Mouse (Mus musculus): ENCODE measurements around the gene Tmem132c. TPM values are rescaled to one million over a fixed set of nuclear protein-coding genes. Genes with fewer than 3 reads are reported as not detected.
A peak's percentile ranks its signal among the peaks of the same experiment; 100 is the strongest.

Tmem132c gene
- total and polyA plus RNA-seq, 3 experiments: 0.14 to 0.43 TPM; not detected in 1

DNA sequence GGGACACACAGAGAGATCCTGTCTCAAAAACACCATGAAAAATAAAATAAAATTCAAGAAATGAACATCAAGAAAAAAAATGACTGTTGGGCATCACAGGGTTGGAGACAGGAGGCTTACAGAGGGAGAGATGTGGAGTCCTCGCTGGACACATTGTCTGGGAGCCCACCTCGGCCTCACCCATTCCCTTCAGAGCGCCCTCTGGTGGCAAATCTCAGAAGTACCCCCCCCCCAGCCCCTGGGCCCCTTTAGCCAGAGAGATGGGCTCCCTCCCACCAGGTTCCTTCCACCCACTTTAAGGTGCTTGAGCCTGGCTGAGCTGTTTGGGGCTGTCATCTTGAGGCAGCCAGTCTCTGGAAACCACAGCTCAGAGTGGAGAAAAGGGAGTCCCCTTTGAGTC is 99.5 kb downstream of the Tmem132c start:
- DNase-seq: no peak
- no peak overlapping the region for H3K4me3 ChIP-seq
- intact Hi-C loops (cut with DNase I): no loop called here
- no peak overlapping the region for H3K27ac ChIP-seq
- no peaks in the 10 kb centered on the region for H3K4me1 ChIP-seq (ENCODE audit: control insufficient read depth, insufficient read depth, low read length)
- TF ChIP-seq POLR2A (IDR thresholded peaks at IDR 0.05; ENCODE audit: insufficient read depth, low read depth, low read length) (no peak), CTCF (IDR thresholded peaks at IDR 0.05) (peak; percentile 44), EP300 (IDR thresholded peaks at IDR 0.05; ENCODE audit: insufficient read depth, low read depth, low read length) (no peak)
- H3K36me3 ChIP-seq (ENCODE audit: control insufficient read depth, insufficient read depth, low read length): no peaks in the 10 kb centered on the region
- H3K27me3 ChIP-seq (ENCODE audit: control insufficient read depth, insufficient read depth, low read length): no peaks in the 10 kb centered on the region
- no peak overlapping the region for H3K9ac ChIP-seq (ENCODE audit: low read depth, low read length)
- 17% methylated on average over 3 of the region's 3 CpGs for WGBS
- H3K79me2 ChIP-seq (replicated peaks; ENCODE audit: control insufficient read depth, insufficient read depth, low read length): no peaks in the 10 kb centered on the region

- Histone ChIP-seq H3K9ac (ENCODE audit: low read depth, low read length) (no peak overlapping the region), H3K4me1 (ENCODE audit: control insufficient read depth, insufficient read depth, low read length) (no peaks in the 10 kb centered on the region), H3K79me2 (replicated peaks; ENCODE audit: control insufficient read depth, insufficient read depth, low read length) (no peaks in the 10 kb centered on the region), H3K27me3 (ENCODE audit: control insufficient read depth, insufficient read depth, low read length) (peaks cover 2% of the 10 kb centered on the region; the same call in 1 of the 2 replicates), H3K4me3 (no peak overlapping the region), H3K27ac (no peak overlapping the region), H3K36me3 (ENCODE audit: control insufficient read depth, insufficient read depth, low read length) (no peaks in the 10 kb centered on the region)
- intact Hi-C loops (cut with DNase I): no loop called here
- no peak for DNase-seq
- WGBS: 33% methylated on average over 2 of the region's 2 CpGs
- TF ChIP-seq POLR2A (IDR thresholded peaks at IDR 0.05; ENCODE audit: insufficient read depth, low read depth, low read length): no peak
- no peak for TF ChIP-seq EP300 (IDR thresholded peaks at IDR 0.05; ENCODE audit: insufficient read depth, low read depth, low read length)
- 0 out of 2 replicates have a peak, but pooled peaks have one; percentile 9 for TF ChIP-seq CTCF (IDR thresholded peaks at IDR 0.05)
Measured at GRCm38 (mm10) chr5:127344721-127345120, 103.1 kb downstream of the Tmem132c start.

- TF ChIP-seq EP300 (IDR thresholded peaks at IDR 0.05; ENCODE audit: insufficient read depth, low read depth, low read length) (no peak), POLR2A (IDR thresholded peaks at IDR 0.05; ENCODE audit: insufficient read depth, low read depth, low read length) (no peak), CTCF (IDR thresholded peaks at IDR 0.05) (no peak)
Measured at GRCm38 (mm10) chr5:127346364-127346763, 104.8 kb downstream of the Tmem132c start.

GRCm38 (mm10) chr5:127347053-127347748 is 105.6 kb downstream of the Tmem132c start:
- no peaks in the 10 kb centered on the region for H3K79me2 ChIP-seq (replicated peaks; ENCODE audit: control insufficient read depth, insufficient read depth, low read length)
- DNase-seq: no peak
- H3K4me1 ChIP-seq (ENCODE audit: control insufficient read depth, insufficient read depth, low read length): no peaks in the 10 kb centered on the region
- no peak overlapping the region for H3K4me3 ChIP-seq
- TF ChIP-seq CTCF (IDR thresholded peaks at IDR 0.05) (no peak), POLR2A (IDR thresholded peaks at IDR 0.05; ENCODE audit: insufficient read depth, low read depth, low read length) (no peak), EP300 (IDR thresholded peaks at IDR 0.05; ENCODE audit: insufficient read depth, low read depth, low read length) (no peak)
- no peaks in the 10 kb centered on the region for H3K36me3 ChIP-seq (ENCODE audit: control insufficient read depth, insufficient read depth, low read length)
- WGBS: 75% methylated on average over 12 of the region's 12 CpGs
- no peak overlapping the region for H3K27ac ChIP-seq
- peaks cover 2% of the 10 kb centered on the region; the same call in 1 of the 2 replicates for H3K27me3 ChIP-seq (ENCODE audit: control insufficient read depth, insufficient read depth, low read length)
- intact Hi-C loops (cut with DNase I): no loop called here
- no peak overlapping the region for H3K9ac ChIP-seq (ENCODE audit: low read depth, low read length)

More at GRCm38 (mm10) chr5:127346364-127346763, 104.8 kb downstream of the Tmem132c start:
- H3K79me2 ChIP-seq (replicated peaks; ENCODE audit: control insufficient read depth, insufficient read depth, low read length): no peaks in the 10 kb centered on the region
- H3K27me3 ChIP-seq (ENCODE audit: control insufficient read depth, insufficient read depth, low read length): peaks cover 2% of the 10 kb centered on the region; the same call in 1 of the 2 replicates
- H3K4me3 ChIP-seq: no peak overlapping the region
- no peak for DNase-seq
- WGBS: 83% methylated on average over 2 of the region's 2 CpGs
- no peaks in the 10 kb centered on the region for H3K4me1 ChIP-seq (ENCODE audit: control insufficient read depth, insufficient read depth, low read length)
- no peak overlapping the region for H3K27ac ChIP-seq
- H3K36me3 ChIP-seq (ENCODE audit: control insufficient read depth, insufficient read depth, low read length): no peaks in the 10 kb centered on the region
- intact Hi-C loops (cut with DNase I): no loop called here
- no peak overlapping the region for H3K9ac ChIP-seq (ENCODE audit: low read depth, low read length)

GRCm38 (mm10) chr5:127349221-127350065 is 107.8 kb downstream of the Tmem132c start:
- no peak for TF ChIP-seq EP300 (IDR thresholded peaks at IDR 0.05; ENCODE audit: insufficient read depth, low read depth, low read length)
- TF ChIP-seq CTCF (IDR thresholded peaks at IDR 0.05): no peak
- no peak for TF ChIP-seq POLR2A (IDR thresholded peaks at IDR 0.05; ENCODE audit: insufficient read depth, low read depth, low read length)
- 53% methylated on average over 9 of the region's 9 CpGs for WGBS
- no peaks in the 10 kb centered on the region for H3K4me1 ChIP-seq (ENCODE audit: control insufficient read depth, insufficient read depth, low read length)
- intact Hi-C loops (cut with DNase I): no loop called here
- peaks cover 2% of the 10 kb centered on the region; the same call in 1 of the 2 replicates for H3K27me3 ChIP-seq (ENCODE audit: control insufficient read depth, insufficient read depth, low read length)
- no peak overlapping the region for H3K4me3 ChIP-seq
- no peaks in the 10 kb centered on the region for H3K36me3 ChIP-seq (ENCODE audit: control insufficient read depth, insufficient read depth, low read length)
- no peak overlapping the region for H3K27ac ChIP-seq
- H3K79me2 ChIP-seq (replicated peaks; ENCODE audit: control insufficient read depth, insufficient read depth, low read length): no peaks in the 10 kb centered on the region
- H3K9ac ChIP-seq (ENCODE audit: low read depth, low read length): no peak overlapping the region
- no peak for DNase-seq

Data from heart, adult 2 months (tissue).